Comparison of ENCODE assay signal across 14 mouse cellular contexts in genomic region chr7:122391382-122391781, GRCm38 (mm10).
DNase-seq lines count a peak whose midpoint lies in the region; ATAC-seq and TF ChIP-seq lines count a peak whose summit lies in the region.
"Had no signal": no experiment of that assay in that cellular context is flagged by ENCODE, and none has a peak within 500 bp of the region (broad histone marks: within the 10 kb centered on the region; RNA-seq: fewer than 3 reads in every experiment).

No protein-coding gene starts in this region.

- H3K4me3 ChIP-seq in intestine, postnatal 0 days (ENCODE audit: low read depth, low read length) = no peak overlapping the region
- no peak overlapping the region for H3K4me3 ChIP-seq in intestine, embryonic 16.5 days (ENCODE audit: low read length)
- H3K4me3 ChIP-seq: forebrain, embryonic 15.5 days; hindbrain, embryonic 15.5 days; limb, embryonic 12.5 days; lung, embryonic 15.5 days; midbrain, embryonic 12.5 days had no signal

- H3K9me3 ChIP-seq in intestine, postnatal 0 days (ENCODE audit: control insufficient read depth) = no peaks in the 10 kb centered on the region
- H3K9me3 ChIP-seq in intestine, embryonic 16.5 days (ENCODE audit: control insufficient read depth, low read length) = no peaks in the 10 kb centered on the region
- H3K9me3 ChIP-seq: forebrain, embryonic 15.5 days; hindbrain, embryonic 15.5 days; limb, embryonic 12.5 days; lung, embryonic 15.5 days; midbrain, embryonic 12.5 days had no signal

- no peak for ATAC-seq in intestine, postnatal 0 days
- ATAC-seq in intestine, embryonic 16.5 days = no peak
- ATAC-seq in granulocyte monocyte progenitor cell, adult 5-6 weeks (replicated peaks; ENCODE audit: poor library complexity, severe bottlenecking) = peak; percentile 29

- TF ChIP-seq CTCF in intestine, postnatal 0 days (IDR thresholded peaks at IDR 0.05; ENCODE audit: low read depth) = peak; percentile 37

- peak; percentile 54 for DNase-seq in testis, postnatal 10 days (ENCODE audit: low spot score)
- DNase-seq in testis, postnatal 14 days (ENCODE audit: low spot score) = no peak
- peak; percentile 79 for DNase-seq in thymus, postnatal 4 days
- DNase-seq in lung, postnatal 14 days = no peak
- DNase-seq in right cerebral cortex, adult 18-20 months = no peak
- DNase-seq: gastrocnemius, postnatal 14 days had no signal

- no peaks in the 10 kb centered on the region for H3K27me3 ChIP-seq in intestine, postnatal 0 days (replicated peaks; ENCODE audit: control insufficient read depth, insufficient read depth, low read length)
- H3K27me3 ChIP-seq in intestine, embryonic 16.5 days (replicated peaks; ENCODE audit: control insufficient read depth, insufficient read depth, low read length) = no peaks in the 10 kb centered on the region
- H3K27me3 ChIP-seq: forebrain, embryonic 15.5 days; hindbrain, embryonic 15.5 days; limb, embryonic 12.5 days; lung, embryonic 15.5 days; midbrain, embryonic 12.5 days had no signal

- H3K27ac ChIP-seq in intestine, postnatal 0 days (ENCODE audit: low read depth, low read length) = no peak overlapping the region
- no peak overlapping the region for H3K27ac ChIP-seq in intestine, embryonic 16.5 days (ENCODE audit: low read length)
- H3K27ac ChIP-seq: forebrain, embryonic 15.5 days; hindbrain, embryonic 15.5 days; limb, embryonic 12.5 days; lung, embryonic 15.5 days; midbrain, embryonic 12.5 days had no signal

- 69% methylated on average over 3 of the region's 3 CpGs for WGBS in intestine, postnatal 0 days
- WGBS in intestine, embryonic 16.5 days = 71% methylated on average over 3 of the region's 3 CpGs

- no peaks in the 10 kb centered on the region for H3K36me3 ChIP-seq in intestine, postnatal 0 days (ENCODE audit: control insufficient read depth, insufficient read depth)
- H3K36me3 ChIP-seq in intestine, embryonic 16.5 days (ENCODE audit: control insufficient read depth, insufficient read depth, low read length) = no peaks in the 10 kb centered on the region
- H3K36me3 ChIP-seq: forebrain, embryonic 15.5 days; hindbrain, embryonic 15.5 days; limb, embryonic 12.5 days; lung, embryonic 15.5 days; midbrain, embryonic 12.5 days had no signal

- H3K4me2 ChIP-seq in intestine, postnatal 0 days (replicated peaks; ENCODE audit: low read depth) = no peak overlapping the region
- no peak overlapping the region for H3K4me2 ChIP-seq in intestine, embryonic 16.5 days (ENCODE audit: low read depth, low read length)
- H3K4me2 ChIP-seq: forebrain, embryonic 15.5 days; hindbrain, embryonic 15.5 days; limb, embryonic 12.5 days; lung, embryonic 15.5 days; midbrain, embryonic 12.5 days had no signal

- no peaks in the 10 kb centered on the region for H3K4me1 ChIP-seq in intestine, postnatal 0 days (replicated peaks; ENCODE audit: control insufficient read depth, insufficient read depth, low read length)
- no peaks in the 10 kb centered on the region for H3K4me1 ChIP-seq in intestine, embryonic 16.5 days (ENCODE audit: control insufficient read depth, insufficient read depth, low read length)
- H3K4me1 ChIP-seq: lung, embryonic 15.5 days had no signal

- H3K9ac ChIP-seq in intestine, postnatal 0 days (ENCODE audit: low read depth, low read length) = no peak overlapping the region
- no peak overlapping the region for H3K9ac ChIP-seq in intestine, embryonic 16.5 days (ENCODE audit: low read depth, low read length)
- H3K9ac ChIP-seq: forebrain, embryonic 15.5 days; hindbrain, embryonic 15.5 days; limb, embryonic 12.5 days; lung, embryonic 15.5 days; midbrain, embryonic 12.5 days had no signal

Comparison
In these comparisons a context has a peak if more than half of its experiments do, and no peak if none do; other contexts are left out.
1. DNase-seq: peak in testis, postnatal 10 days (single experiment) and thymus, postnatal 4 days (single experiment); none in testis, postnatal 14 days (single experiment), lung, postnatal 14 days (single experiment) and right cerebral cortex, adult 18-20 months (single experiment).